Mouse (Mus musculus): ENCODE measurements at regions not wholly inside any gene's neighbourhood (a gene's known extent, or its start where the extent isn't known, plus 50 kb on each side); places are given as distances from the start of the nearest gene placed in this dataset.

GRCm38 (mm10) chr3:18640286-18640685 is 692.1 kb downstream of the Cypt12 start:
- ATAC-seq (ENCODE audit: insufficient read depth, low FRiP score): no peak
- WGBS: 81% methylated on average over 5 of the region's 5 CpGs
- H3K27me3 ChIP-seq (ENCODE audit: control insufficient read depth, insufficient read depth, low read length): no peaks in the 10 kb centered on the region
- H3K9me3 ChIP-seq (replicated peaks; ENCODE audit: control insufficient read depth, low read length): no peaks in the 10 kb centered on the region
- no peak overlapping the region for H3K4me3 ChIP-seq (replicated peaks; ENCODE audit: low read length)
- no peaks in the 10 kb centered on the region for H3K36me3 ChIP-seq (ENCODE audit: control insufficient read depth, insufficient read depth, low read length)
- no peak overlapping the region for H3K27ac ChIP-seq (ENCODE audit: low read length)
- no peak overlapping the region for H3K4me2 ChIP-seq (ENCODE audit: low read depth, low read length)
- no peak overlapping the region for H3K9ac ChIP-seq (ENCODE audit: low read length)
- no peaks in the 10 kb centered on the region for H3K4me1 ChIP-seq (ENCODE audit: control insufficient read depth, insufficient read depth, low read length)

DNA sequence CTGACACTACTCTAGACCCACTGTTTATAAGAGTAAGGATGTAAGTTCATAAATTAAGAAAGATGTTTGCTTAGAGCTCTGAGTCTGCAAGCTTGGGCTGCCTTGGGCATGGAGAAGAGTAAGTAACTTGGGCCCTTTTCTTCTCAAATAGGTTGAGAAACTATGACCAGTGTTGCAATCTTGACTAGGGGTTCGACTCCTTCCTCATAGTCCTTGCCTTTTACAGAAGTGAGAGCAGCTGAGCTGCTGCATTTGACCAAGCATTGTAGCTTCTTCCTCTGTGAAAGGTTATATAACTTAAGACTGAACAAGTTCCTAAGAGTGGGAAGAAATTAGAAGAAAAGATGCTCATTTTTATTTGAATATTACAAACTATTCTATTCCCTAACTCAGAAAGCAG is 693.5 kb downstream of the Cypt12 start:
- H3K36me3 ChIP-seq (ENCODE audit: control insufficient read depth, insufficient read depth, low read length): no peaks in the 10 kb centered on the region
- no peak for ATAC-seq (ENCODE audit: insufficient read depth, low FRiP score)
- no peak overlapping the region for H3K9ac ChIP-seq (ENCODE audit: low read length)
- H3K9me3 ChIP-seq (replicated peaks; ENCODE audit: control insufficient read depth, low read length): no peaks in the 10 kb centered on the region
- H3K4me3 ChIP-seq (replicated peaks; ENCODE audit: low read length): no peak overlapping the region
- no peak overlapping the region for H3K4me2 ChIP-seq (ENCODE audit: low read depth, low read length)
- 78% methylated on average over 1 of the region's 1 CpGs for WGBS
- no peaks in the 10 kb centered on the region for H3K27me3 ChIP-seq (ENCODE audit: control insufficient read depth, insufficient read depth, low read length)
- no peaks in the 10 kb centered on the region; the same call in 1 of the 2 replicates for H3K4me1 ChIP-seq (ENCODE audit: control insufficient read depth, insufficient read depth, low read length)
- no peak overlapping the region for H3K27ac ChIP-seq (ENCODE audit: low read length)

GRCm38 (mm10) chr3:18643408-18644035 is 695.3 kb downstream of the Cypt12 start:
- Histone ChIP-seq H3K9ac (ENCODE audit: low read length) (no peak overlapping the region), H3K4me2 (ENCODE audit: low read depth, low read length) (no peak overlapping the region), H3K9me3 (replicated peaks; ENCODE audit: control insufficient read depth, low read length) (no peaks in the 10 kb centered on the region), H3K27me3 (ENCODE audit: control insufficient read depth, insufficient read depth, low read length) (no peaks in the 10 kb centered on the region), H3K4me3 (replicated peaks; ENCODE audit: low read length) (no peak overlapping the region), H3K27ac (ENCODE audit: low read length) (no peak overlapping the region), H3K36me3 (ENCODE audit: control insufficient read depth, insufficient read depth, low read length) (no peaks in the 10 kb centered on the region), H3K4me1 (ENCODE audit: control insufficient read depth, insufficient read depth, low read length) (no peaks in the 10 kb centered on the region; the same call in 1 of the 2 replicates)
- WGBS: 64% methylated on average over 4 of the region's 4 CpGs
- no peak for ATAC-seq (ENCODE audit: insufficient read depth, low FRiP score)

GRCm38 (mm10) chr3:18645481-18645880 is 697.3 kb downstream of the Cypt12 start:
- H3K9me3 ChIP-seq (replicated peaks; ENCODE audit: control insufficient read depth, low read length): no peaks in the 10 kb centered on the region
- ATAC-seq (ENCODE audit: insufficient read depth, low FRiP score): no peak
- H3K27ac ChIP-seq (ENCODE audit: low read length): no peak overlapping the region
- no peaks in the 10 kb centered on the region for H3K27me3 ChIP-seq (ENCODE audit: control insufficient read depth, insufficient read depth, low read length)
- H3K36me3 ChIP-seq (ENCODE audit: control insufficient read depth, insufficient read depth, low read length): no peaks in the 10 kb centered on the region
- H3K4me2 ChIP-seq (ENCODE audit: low read depth, low read length): no peak overlapping the region
- WGBS: 66% methylated on average over 6 of the region's 7 CpGs
- no peaks in the 10 kb centered on the region; the same call in 1 of the 2 replicates for H3K4me1 ChIP-seq (ENCODE audit: control insufficient read depth, insufficient read depth, low read length)
- H3K4me3 ChIP-seq (replicated peaks; ENCODE audit: low read length): no peak overlapping the region
- H3K9ac ChIP-seq (ENCODE audit: low read length): no peak overlapping the region

DNA sequence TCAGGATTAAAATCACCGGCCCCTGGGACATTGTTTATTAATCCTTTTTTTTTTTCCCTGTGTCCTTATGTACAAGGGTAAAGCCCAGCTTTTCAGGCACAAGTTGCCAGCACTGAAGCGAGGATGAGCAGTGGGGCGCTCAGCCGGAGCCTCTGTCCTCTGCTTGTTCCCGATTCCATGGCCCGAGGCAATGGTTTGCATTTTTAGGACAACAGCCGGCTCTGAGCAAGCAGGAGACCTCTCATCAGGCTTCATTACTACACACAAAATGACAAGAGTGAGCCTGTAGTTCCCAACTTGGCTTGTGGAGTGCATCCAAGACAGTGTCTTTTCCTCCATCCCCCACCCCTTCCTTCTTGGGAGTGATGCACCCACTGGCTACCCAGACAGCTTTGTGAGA is 697.7 kb downstream of the Cypt12 start:
- H3K9me3 ChIP-seq (replicated peaks; ENCODE audit: control insufficient read depth, low read length): no peaks in the 10 kb centered on the region
- WGBS: 85% methylated on average over 7 of the region's 7 CpGs
- no peak overlapping the region for H3K4me3 ChIP-seq (replicated peaks; ENCODE audit: low read length)
- no peak overlapping the region for H3K4me2 ChIP-seq (ENCODE audit: low read depth, low read length)
- ATAC-seq (ENCODE audit: insufficient read depth, low FRiP score): no peak
- H3K27ac ChIP-seq (ENCODE audit: low read length): no peak overlapping the region
- no peak overlapping the region for H3K9ac ChIP-seq (ENCODE audit: low read length)
- no peaks in the 10 kb centered on the region for H3K27me3 ChIP-seq (ENCODE audit: control insufficient read depth, insufficient read depth, low read length)
- no peaks in the 10 kb centered on the region; the same call in 1 of the 2 replicates for H3K4me1 ChIP-seq (ENCODE audit: control insufficient read depth, insufficient read depth, low read length)
- no peaks in the 10 kb centered on the region for H3K36me3 ChIP-seq (ENCODE audit: control insufficient read depth, insufficient read depth, low read length)

- H3K27me3 ChIP-seq (ENCODE audit: control insufficient read depth, insufficient read depth, low read length): no peaks in the 10 kb centered on the region
- no peaks in the 10 kb centered on the region for H3K36me3 ChIP-seq (ENCODE audit: control insufficient read depth, insufficient read depth, low read length)
- ATAC-seq (ENCODE audit: insufficient read depth, low FRiP score): no peak
- H3K27ac ChIP-seq (ENCODE audit: low read length): no peak overlapping the region
- WGBS: 84% methylated on average over 1 of the region's 1 CpGs
- H3K9ac ChIP-seq (ENCODE audit: low read length): no peak overlapping the region
- H3K4me2 ChIP-seq (ENCODE audit: low read depth, low read length): no peak overlapping the region
- H3K4me1 ChIP-seq (ENCODE audit: control insufficient read depth, insufficient read depth, low read length): no peaks in the 10 kb centered on the region
- no peak overlapping the region for H3K4me3 ChIP-seq (replicated peaks; ENCODE audit: low read length)
- no peaks in the 10 kb centered on the region for H3K9me3 ChIP-seq (replicated peaks; ENCODE audit: control insufficient read depth, low read length)
Measured at GRCm38 (mm10) chr3:18653557-18653956, 705.3 kb downstream of the Cypt12 start.

DNA sequence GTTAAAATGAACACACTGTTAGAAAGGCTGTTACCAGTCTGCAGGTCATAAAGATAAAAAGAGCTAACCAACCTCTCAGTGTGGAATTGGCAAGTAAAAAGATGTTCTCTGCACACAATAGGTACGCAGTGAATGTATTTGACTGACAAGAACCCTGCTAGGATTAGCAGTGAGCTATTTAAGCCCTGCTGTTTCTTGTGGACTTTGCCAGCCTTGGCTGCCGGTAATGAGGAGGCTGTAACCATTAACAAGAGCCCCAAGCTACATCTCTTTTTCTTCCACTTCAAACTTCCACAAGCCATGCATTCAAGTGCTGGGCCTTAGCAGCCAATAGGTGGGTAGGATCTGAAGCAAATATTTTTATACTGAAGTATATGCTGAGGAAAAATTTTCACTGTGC is 717.5 kb downstream of the Cypt12 start:
- no peaks in the 10 kb centered on the region for H3K9me3 ChIP-seq (replicated peaks; ENCODE audit: control insufficient read depth, low read length)
- no peak for ATAC-seq (ENCODE audit: insufficient read depth, low FRiP score)
- H3K27me3 ChIP-seq (ENCODE audit: control insufficient read depth, insufficient read depth, low read length): no peaks in the 10 kb centered on the region
- H3K27ac ChIP-seq (ENCODE audit: low read length): no peak overlapping the region
- H3K36me3 ChIP-seq (ENCODE audit: control insufficient read depth, insufficient read depth, low read length): no peaks in the 10 kb centered on the region
- H3K4me1 ChIP-seq (ENCODE audit: control insufficient read depth, insufficient read depth, low read length): no peaks in the 10 kb centered on the region
- H3K9ac ChIP-seq (ENCODE audit: low read length): no peak overlapping the region
- WGBS: 62% methylated on average over 2 of the region's 2 CpGs
- no peak overlapping the region for H3K4me2 ChIP-seq (ENCODE audit: low read depth, low read length)
- no peak overlapping the region for H3K4me3 ChIP-seq (replicated peaks; ENCODE audit: low read length)

DNA sequence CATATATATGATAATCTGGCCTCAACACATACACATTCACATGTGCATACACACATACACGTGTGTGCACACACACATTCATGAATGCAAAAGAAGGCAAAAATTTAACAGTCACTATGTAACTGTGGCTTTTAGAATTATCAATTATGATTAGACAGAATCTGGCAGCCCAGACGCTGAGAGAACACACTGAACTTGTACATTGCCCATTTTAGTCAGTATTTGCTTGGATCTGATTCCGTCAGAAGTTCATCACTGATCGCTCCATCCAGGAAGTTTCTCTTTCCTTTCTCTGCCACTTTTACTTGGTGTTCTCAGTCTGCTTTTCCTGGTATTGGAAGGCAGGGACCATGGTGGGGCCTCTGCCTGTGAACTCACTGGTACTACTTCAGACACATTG is 719.5 kb downstream of the Cypt12 start:
- no peaks in the 10 kb centered on the region for H3K36me3 ChIP-seq (ENCODE audit: control insufficient read depth, insufficient read depth, low read length)
- H3K4me2 ChIP-seq (ENCODE audit: low read depth, low read length): no peak overlapping the region
- H3K9me3 ChIP-seq (replicated peaks; ENCODE audit: control insufficient read depth, low read length): no peaks in the 10 kb centered on the region
- no peak for ATAC-seq (ENCODE audit: insufficient read depth, low FRiP score)
- no peak overlapping the region for H3K4me3 ChIP-seq (replicated peaks; ENCODE audit: low read length)
- no peaks in the 10 kb centered on the region for H3K27me3 ChIP-seq (ENCODE audit: control insufficient read depth, insufficient read depth, low read length)
- no peak overlapping the region for H3K9ac ChIP-seq (ENCODE audit: low read length)
- H3K27ac ChIP-seq (ENCODE audit: low read length): no peak overlapping the region
- WGBS: 83% methylated on average over 4 of the region's 4 CpGs
- no peaks in the 10 kb centered on the region for H3K4me1 ChIP-seq (ENCODE audit: control insufficient read depth, insufficient read depth, low read length)

- no peaks in the 10 kb centered on the region for H3K9me3 ChIP-seq (replicated peaks; ENCODE audit: control insufficient read depth, low read length)
- no peaks in the 10 kb centered on the region for H3K27me3 ChIP-seq (ENCODE audit: control insufficient read depth, insufficient read depth, low read length)
- H3K4me1 ChIP-seq (ENCODE audit: control insufficient read depth, insufficient read depth, low read length): no peaks in the 10 kb centered on the region
- H3K9ac ChIP-seq (ENCODE audit: low read length): no peak overlapping the region
- H3K4me3 ChIP-seq (replicated peaks; ENCODE audit: low read length): no peak overlapping the region
- H3K36me3 ChIP-seq (ENCODE audit: control insufficient read depth, insufficient read depth, low read length): no peaks in the 10 kb centered on the region
- WGBS: 69% methylated on average over 3 of the region's 3 CpGs
- ATAC-seq (ENCODE audit: insufficient read depth, low FRiP score): no peak
- H3K27ac ChIP-seq (ENCODE audit: low read length): no peak overlapping the region
- no peak overlapping the region for H3K4me2 ChIP-seq (ENCODE audit: low read depth, low read length)
Measured at GRCm38 (mm10) chr3:18668936-18669335, 720.7 kb downstream of the Cypt12 start.

Measured in stomach, embryonic 16.5 days (tissue).